Mouse (Mus musculus) adipocyte (in vitro differentiated cells): ENCODE measurements at regions not wholly inside any gene's neighbourhood (a gene's known extent, or its start where the extent isn't known, plus 50 kb on each side); places are given as distances from the start of the nearest gene placed in this dataset.

ENCODE experiments used
- DNase-seq: peaks from one replicate; pipeline ENCODE4 v3.0.0-alpha.2; 2016; ENCODE audit warnings: low spot score

GRCm38 (mm10) chr13:78405071-78405470 is 205.5 kb upstream of the Nr2f1 start:
- peak; percentile 26 for DNase-seq

- no peak for DNase-seq
Observed at GRCm38 (mm10) chr13:78383761-78384160, 184.2 kb upstream of the Nr2f1 start.

- DNase-seq: no peak
Observed at GRCm38 (mm10) chr13:78361236-78361635, 161.7 kb upstream of the Nr2f1 start.

- no peak for DNase-seq
Observed at GRCm38 (mm10) chr13:78348830-78349229, 149.3 kb upstream of the Nr2f1 start.

GRCm38 (mm10) chr13:78324443-78325206 is 125.1 kb upstream of the Nr2f1 start:
- no peak for DNase-seq

- DNase-seq: no peak
Observed at GRCm38 (mm10) chr13:78323183-78323582, 123.6 kb upstream of the Nr2f1 start.

- DNase-seq: no peak
Observed at GRCm38 (mm10) chr13:78318434-78318833, 118.9 kb upstream of the Nr2f1 start.

- DNase-seq: no peak
Observed at GRCm38 (mm10) chr13:78310837-78311236, 111.3 kb upstream of the Nr2f1 start.
